Mouse (Mus musculus): ENCODE measurements around the gene Prkd2.

Gene Prkd2

GRCm38 (mm10) chr7:16892352-16892730 is 49.6 kb downstream of the Prkd2 start:
- no peak for DNase-seq (ENCODE audit: low read depth in 2 of 2, low spot score in 2 of 2)

- no peak for DNase-seq (ENCODE audit: low read depth in 2 of 2, low spot score in 2 of 2)
Observed at GRCm38 (mm10) chr7:16893612-16894011, 50.9 kb downstream of the Prkd2 start.

- DNase-seq (ENCODE audit: low read depth in 2 of 2, low spot score in 2 of 2) = no peak
Observed at GRCm38 (mm10) chr7:16894279-16894678, 51.6 kb downstream of the Prkd2 start.

GRCm38 (mm10) chr7:16895000-16895399 is 52.3 kb downstream of the Prkd2 start:
- peak; percentile 41 to 46 for DNase-seq (ENCODE audit: low read depth in 2 of 2, low spot score in 2 of 2)

- DNase-seq (ENCODE audit: low read depth in 2 of 2, low spot score in 2 of 2) = no peak
Observed at GRCm38 (mm10) chr7:16895511-16895910, 52.8 kb downstream of the Prkd2 start.

GRCm38 (mm10) chr7:16900526-16900925 is 57.8 kb downstream of the Prkd2 start:
- no peak for DNase-seq (ENCODE audit: low read depth in 2 of 2, low spot score in 2 of 2)

GRCm38 (mm10) chr7:16903439-16903955 is 60.8 kb downstream of the Prkd2 start:
- no peak for DNase-seq (ENCODE audit: low read depth in 2 of 2, low spot score in 2 of 2)

GRCm38 (mm10) chr7:16904120-16904675 is 61.5 kb downstream of the Prkd2 start:
- DNase-seq (ENCODE audit: low read depth in 2 of 2, low spot score in 2 of 2) = no peak

- DNase-seq (ENCODE audit: low read depth in 2 of 2, low spot score in 2 of 2) = no peak
Observed at GRCm38 (mm10) chr7:16905491-16906021, 62.9 kb downstream of the Prkd2 start.

GRCm38 (mm10) chr7:16906281-16906680 is 63.6 kb downstream of the Prkd2 start, which contains the start of gene Ptgir:
Ptgir (plus strand) TSS chr7:16906490.
- no peak for DNase-seq (ENCODE audit: low read depth in 2 of 2, low spot score in 2 of 2)

GRCm38 (mm10) chr7:16906889-16907559 is 64.3 kb downstream of the Prkd2 start:
- no peak for DNase-seq (ENCODE audit: low read depth in 2 of 2, low spot score in 2 of 2)

GRCm38 (mm10) chr7:16907842-16908241 is 65.1 kb downstream of the Prkd2 start:
- DNase-seq (ENCODE audit: low read depth in 2 of 2, low spot score in 2 of 2) = no peak

- no peak for DNase-seq (ENCODE audit: low read depth in 2 of 2, low spot score in 2 of 2)
Observed at GRCm38 (mm10) chr7:16908367-16908766, 65.7 kb downstream of the Prkd2 start.

GRCm38 (mm10) chr7:16908859-16909258 is 66.2 kb downstream of the Prkd2 start:
- DNase-seq (ENCODE audit: low read depth in 2 of 2, low spot score in 2 of 2) = no peak

- DNase-seq (ENCODE audit: low read depth in 2 of 2, low spot score in 2 of 2) = no peak
Observed at GRCm38 (mm10) chr7:16909909-16910308, 67.2 kb downstream of the Prkd2 start.

- no peak for DNase-seq (ENCODE audit: low read depth in 2 of 2, low spot score in 2 of 2)
Observed at GRCm38 (mm10) chr7:16911904-16912303, 69.2 kb downstream of the Prkd2 start.

GRCm38 (mm10) chr7:16912360-16912759 is 69.7 kb downstream of the Prkd2 start:
- DNase-seq (ENCODE audit: low read depth in 2 of 2, low spot score in 2 of 2) = no peak

- peak; percentile 57 to 68 for DNase-seq (ENCODE audit: low read depth in 2 of 2, low spot score in 2 of 2)
Observed at GRCm38 (mm10) chr7:16913806-16914452, 71.2 kb downstream of the Prkd2 start.

- no peak for DNase-seq (ENCODE audit: low read depth in 2 of 2, low spot score in 2 of 2)
Observed at GRCm38 (mm10) chr7:16914453-16915343, 72.0 kb downstream of the Prkd2 start.

- DNase-seq (ENCODE audit: low read depth in 2 of 2, low spot score in 2 of 2) = no peak
Observed at GRCm38 (mm10) chr7:16915461-16916340, 73.0 kb downstream of the Prkd2 start.
